Mouse (Mus musculus) adrenal gland, adult 18-20 months (tissue): Measurements from ENCODE around the gene Cap2. TPM values are rescaled to one million over a fixed set of nuclear protein-coding genes. Genes with fewer than 3 reads are reported as not detected.

Source experiments
- DNase-seq, 2 experiments: peaks; one replicate each; pipeline ENCODE4 v3.0.0; 2021 to 2022; ENCODE audit warnings: low spot score in 2 of 2
- total RNA-seq, 2 experiments: library from RNA; stranded (reverse); gene quantifications; 1 replicate in 1 of 2; 2 replicates in 1 of 2; pipeline ENCODE4 v1.2.3; 2021

The Cap2 gene
- total RNA-seq, 2 experiments from 2014 or later, result 5.1 to 5.6 TPM

DNA sequence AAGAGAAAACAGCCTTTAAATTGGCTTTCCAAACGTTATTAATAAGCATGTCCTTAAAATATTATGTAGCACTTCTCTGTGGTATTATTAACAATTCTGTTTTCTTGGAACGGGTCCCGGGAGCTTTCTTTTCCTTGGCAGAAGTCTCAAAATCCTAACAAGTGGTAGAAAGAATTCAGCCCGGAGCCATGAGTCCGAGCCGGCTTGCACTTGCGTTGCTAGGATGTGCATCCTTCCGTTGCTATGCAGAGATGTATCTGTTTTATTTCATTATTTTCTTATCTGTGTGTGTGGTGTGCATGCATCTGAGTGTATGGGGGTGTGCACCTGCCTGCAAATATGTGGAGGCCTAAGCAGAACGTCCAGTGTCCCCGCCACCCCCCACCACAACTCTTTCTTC, 126.2 kb downstream of the Cap2 start:
- DNase-seq, result no peak

DNA sequence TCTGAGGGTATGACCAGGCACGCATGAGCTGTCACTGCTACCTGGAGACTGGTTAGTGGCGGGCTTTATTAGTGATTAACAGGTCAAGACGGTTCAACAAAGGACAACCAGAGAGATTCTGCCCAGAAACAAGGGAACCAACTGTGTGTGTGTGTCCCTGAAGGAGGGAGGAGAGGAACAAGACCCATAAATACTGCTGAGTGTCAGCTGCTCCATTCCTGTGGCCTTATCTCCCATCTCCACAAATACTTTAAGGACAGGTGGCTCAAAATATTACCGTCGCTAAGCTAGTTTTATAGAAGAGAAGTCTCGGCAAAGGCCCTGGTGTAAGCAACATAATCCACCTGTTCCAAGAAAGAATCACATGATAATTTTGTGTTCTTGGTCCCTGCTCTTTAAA, 127.7 kb downstream of the Cap2 start:
- DNase-seq, result no peak

GRCm38 (mm10) chr13:46632796-46633195, 131.1 kb downstream of the Cap2 start:
- no peak for DNase-seq

GRCm38 (mm10) chr13:46633320-46634132, 131.9 kb downstream of the Cap2 start:
- DNase-seq, result no peak

DNA sequence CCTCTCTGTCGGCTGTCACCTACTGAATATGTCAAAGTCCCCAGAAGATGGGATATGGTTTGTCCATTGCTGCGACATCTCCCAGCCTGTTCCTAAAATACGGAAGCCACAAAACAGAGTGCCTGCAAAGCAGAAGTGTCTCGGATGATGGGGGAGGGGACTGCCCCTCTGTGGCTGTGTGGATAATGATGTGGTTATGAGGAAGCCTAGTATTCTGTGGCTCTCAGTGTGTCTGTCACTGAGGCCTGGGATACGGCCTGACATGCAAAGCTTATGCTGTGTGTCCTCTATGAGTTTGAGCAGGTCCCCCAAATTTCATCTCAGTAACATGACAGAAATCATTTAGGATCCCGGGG, 132.5 kb downstream of the Cap2 start:
- DNase-seq, result no peak

- DNase-seq, result no peak
Measured at GRCm38 (mm10) chr13:46640608-46641468, 139.2 kb downstream of the Cap2 start.

DNA sequence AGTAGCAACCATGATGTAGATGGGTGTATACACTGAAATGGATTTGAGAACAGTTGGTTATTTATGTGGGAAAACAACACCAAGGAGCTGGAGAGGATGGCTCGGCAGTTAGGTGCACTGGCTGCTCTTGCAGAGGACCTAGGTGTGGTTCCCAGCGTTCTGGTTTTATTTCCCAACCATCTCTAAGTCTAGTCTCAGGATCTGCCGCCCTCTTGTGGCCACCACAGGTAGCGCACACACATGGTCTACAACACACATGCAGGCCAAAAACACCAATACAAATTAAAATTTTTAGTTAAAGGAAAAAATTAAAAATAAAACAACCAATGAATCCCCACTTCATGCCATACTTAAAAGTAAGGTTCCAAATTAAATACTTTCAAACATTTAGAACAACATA, 140.7 kb downstream of the Cap2 start:
- no peak for DNase-seq

- DNase-seq, result no peak
Measured at GRCm38 (mm10) chr13:46644175-46644574, 142.5 kb downstream of the Cap2 start.

- DNase-seq, result no peak
Measured at GRCm38 (mm10) chr13:46645476-46645875, 143.8 kb downstream of the Cap2 start.

DNA sequence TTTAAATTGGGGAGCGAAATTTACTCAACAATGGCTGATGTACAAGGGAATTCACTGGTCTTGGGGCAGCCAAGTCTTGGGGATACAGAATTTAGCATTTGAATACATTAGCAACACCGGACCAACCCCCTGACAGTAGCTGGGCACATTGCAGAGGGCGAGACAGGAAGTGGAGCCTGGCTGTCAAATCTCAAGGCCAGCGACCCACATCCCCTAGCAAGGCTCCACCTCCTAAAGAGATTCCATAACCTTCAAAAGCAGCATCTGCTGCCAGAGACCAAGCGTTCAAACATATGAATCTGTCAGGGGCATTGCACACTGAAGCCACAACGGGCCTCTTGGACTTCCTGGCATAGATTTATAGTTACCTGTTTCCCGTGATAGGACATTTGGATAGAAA, 150.2 kb downstream of the Cap2 start:
- DNase-seq, result no peak

- DNase-seq, result no peak
Measured at GRCm38 (mm10) chr13:46652671-46653070, 151.0 kb downstream of the Cap2 start.

- DNase-seq, result no peak
Measured at GRCm38 (mm10) chr13:46653671-46654070, 152.0 kb downstream of the Cap2 start.

DNA sequence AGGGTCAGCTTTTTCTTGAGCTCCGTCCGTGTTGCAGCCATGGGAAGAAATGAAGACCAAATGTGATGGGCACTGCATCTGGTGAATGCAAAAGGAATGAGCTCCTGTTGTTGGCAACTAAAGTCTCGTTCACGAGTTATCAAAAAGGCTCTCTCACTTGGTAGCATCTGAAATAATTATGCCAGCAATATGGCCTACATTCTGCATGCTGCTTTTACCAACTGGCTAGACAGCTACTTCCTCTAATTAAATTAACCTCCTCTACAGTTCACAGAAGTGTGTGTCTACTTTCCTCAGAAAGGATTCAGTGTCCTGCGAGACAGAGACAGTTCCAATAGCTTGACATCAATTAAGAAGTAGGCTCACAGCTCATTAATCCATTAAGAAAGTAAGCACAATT, 152.9 kb downstream of the Cap2 start:
- no peak for DNase-seq

GRCm38 (mm10) chr13:46659211-46659610, 157.6 kb downstream of the Cap2 start:
- DNase-seq, result no peak

- no peak for DNase-seq
Measured at GRCm38 (mm10) chr13:46663461-46663964, 161.9 kb downstream of the Cap2 start.

DNA sequence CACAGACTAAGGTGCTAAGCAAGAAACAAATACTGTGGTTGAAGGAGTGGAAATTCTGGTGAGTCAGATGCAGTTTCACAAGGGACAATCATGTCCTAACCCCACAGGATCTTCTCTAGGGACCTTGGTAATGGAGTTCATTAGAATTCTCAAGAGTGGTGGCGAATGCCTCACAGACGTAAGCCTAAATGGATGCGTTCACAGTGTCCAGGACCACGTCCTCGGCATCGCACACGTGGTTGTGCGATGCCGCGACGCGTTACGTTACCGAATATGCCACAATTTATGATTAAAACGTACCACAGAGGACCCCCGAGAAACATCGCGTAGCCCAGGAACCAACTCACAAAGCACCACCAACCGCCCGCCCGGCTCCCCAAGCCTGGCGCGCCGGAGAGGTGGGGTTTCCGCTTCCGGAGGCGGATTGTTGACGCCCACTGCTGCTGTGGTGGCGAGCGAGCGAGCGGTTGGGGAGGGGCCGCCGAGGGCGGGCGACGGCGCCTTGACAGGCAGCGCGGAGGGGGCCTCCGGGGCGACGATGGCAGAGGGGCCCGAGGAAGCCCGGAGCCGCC, 167.5 kb downstream of the Cap2 start, which contains the start of gene Fam8a1:
Fam8a1 (plus strand) TSS at position 475 of the 572 bp plus-strand sequence.
- DNase-seq, result peak; percentile 93 to 95

DNA sequence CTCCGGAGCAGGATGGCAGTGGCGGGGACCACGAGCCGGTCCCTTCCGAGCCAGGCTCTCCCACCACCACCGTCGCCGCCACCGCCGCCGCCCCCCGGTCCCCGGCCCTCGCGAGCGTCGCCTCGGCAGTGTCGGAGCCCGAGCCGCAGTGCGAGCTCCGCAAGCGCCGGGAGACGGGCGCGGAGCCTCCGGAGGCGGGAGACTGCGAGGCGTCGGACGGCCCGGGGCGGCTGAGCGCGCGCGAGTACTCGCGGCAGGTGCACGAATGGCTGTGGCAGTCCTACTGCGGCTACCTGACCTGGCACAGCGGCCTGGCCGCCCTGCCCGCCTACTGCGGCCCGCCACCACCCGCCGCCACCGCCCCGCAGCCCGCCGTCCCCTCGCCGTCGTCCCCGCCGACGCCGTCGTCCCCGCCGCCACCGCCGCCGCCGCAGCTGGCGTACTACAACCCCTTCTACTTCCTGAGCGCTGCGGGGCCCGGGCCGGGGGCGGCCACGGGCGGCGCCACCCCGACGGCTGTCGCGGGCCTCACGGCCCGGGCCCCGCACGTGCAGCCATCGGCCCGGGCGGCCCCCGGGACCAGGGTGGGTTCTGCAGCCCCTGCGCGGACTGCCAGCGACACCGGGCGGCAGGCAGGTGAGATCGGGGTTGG, 168.1 kb downstream of the Cap2 start:
- DNase-seq, result peak; percentile 18 to 45

DNA sequence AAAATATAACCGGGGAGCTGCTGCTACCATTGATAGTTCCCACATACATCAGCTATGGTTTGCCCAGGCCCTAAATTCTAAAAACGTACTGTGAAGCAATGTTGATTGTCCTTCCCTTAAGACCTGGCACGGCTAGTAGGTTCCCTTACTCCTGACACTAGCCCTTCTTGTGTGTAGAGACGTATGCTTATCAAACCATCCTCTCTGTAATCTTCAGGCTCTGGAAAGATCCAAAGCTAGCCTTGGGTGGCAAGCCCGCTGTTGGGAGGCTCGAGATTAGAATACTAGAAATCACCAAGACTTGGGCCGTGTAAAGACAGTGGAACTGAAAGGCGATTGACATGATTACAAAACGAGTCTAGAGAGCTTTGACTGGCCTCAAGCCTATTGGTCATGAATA, 168.9 kb downstream of the Cap2 start:
- no peak for DNase-seq

DNA sequence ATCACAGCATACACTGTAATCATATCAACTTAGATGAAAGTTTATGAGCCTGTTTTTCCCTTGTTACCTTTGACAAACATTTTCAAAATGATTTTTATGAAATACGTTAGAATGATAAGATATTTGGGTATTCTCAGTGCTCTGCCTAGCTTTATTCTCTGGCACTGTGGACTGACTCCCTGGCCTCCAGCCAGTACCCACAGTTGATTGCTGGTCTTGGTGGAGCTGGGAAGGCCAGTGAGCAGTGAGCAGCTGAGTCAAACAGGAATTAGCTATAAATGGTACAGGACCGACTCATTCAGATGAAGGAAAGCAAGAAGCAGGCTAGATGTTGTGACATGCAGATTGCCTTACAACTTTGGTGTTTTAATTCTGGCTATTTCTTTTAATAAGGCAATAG, 173.0 kb downstream of the Cap2 start:
- DNase-seq, result peak; percentile 17 to 32

DNA sequence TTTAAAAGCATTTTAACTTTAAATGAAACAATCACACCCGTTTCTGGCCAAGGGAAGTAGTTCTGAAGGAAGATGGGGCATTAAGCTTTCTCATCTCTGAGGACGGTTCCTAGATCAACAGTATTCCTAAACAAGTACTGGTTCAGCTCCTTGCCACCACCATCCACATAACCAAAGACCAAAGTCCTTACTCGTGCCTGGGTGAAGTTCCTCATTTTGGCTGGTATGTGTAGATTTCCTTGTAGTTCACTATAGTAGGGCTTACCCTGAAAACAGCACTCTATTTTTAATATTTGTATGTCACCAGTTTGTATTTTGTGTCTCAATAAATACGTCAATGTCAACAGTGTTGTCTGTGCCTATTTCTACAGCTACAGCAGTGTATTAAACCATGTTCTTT, 176.1 kb downstream of the Cap2 start:
- DNase-seq, result no peak

- no peak for DNase-seq
Measured at GRCm38 (mm10) chr13:46682921-46683320, 181.3 kb downstream of the Cap2 start.
